Mouse (Mus musculus) forebrain, embryonic 14.5 days (tissue): Measurements from ENCODE around the gene 4930452B06Rik. TPM values are rescaled to one million over a fixed set of nuclear protein-coding genes. Genes with fewer than 3 reads are reported as not detected.

Experiments used
- ATAC-seq: fragments of 200-750 bp; cut with Nextera tagmentation; 2 replicates; pipeline ENCODE4 v1.8.0; 2017; ENCODE audit warnings: mild to moderate bottlenecking, moderate library complexity
- DNase-seq: peaks from one replicate; pipeline ENCODE4 v3.0.0-alpha.2; 2015; ENCODE audit warnings: low spot score
- H3K27ac ChIP-seq: fragments of 300-500 bp; sonication (generic); 2 replicates; pipeline ENCODE4 v1.5.1; 2014; ENCODE audit warnings: low read depth, mild to moderate bottlenecking, control low read depth, low read length, moderate library complexity
- H3K27me3 ChIP-seq: fragments of 300-500 bp; sonication (generic); replicated peaks from 2 replicates; pipeline ENCODE4 v1.6.1; 2014; ENCODE audit warnings: low read length, control low read depth, mixed read lengths; ENCODE audit not compliant: control insufficient read depth, insufficient read depth
- H3K36me3 ChIP-seq: fragments of 300-500 bp; sonication (generic); 2 replicates; pipeline ENCODE4 v1.6.1; 2014; ENCODE audit warnings: low read length, control low read depth; ENCODE audit not compliant: control insufficient read depth, insufficient read depth
- H3K4me1 ChIP-seq: fragments of 300-500 bp; sonication (generic); 2 replicates; pipeline ENCODE4 v1.6.1; 2014; ENCODE audit warnings: antibody characterized with exemption, low read length, control low read depth; ENCODE audit not compliant: control insufficient read depth, insufficient read depth
- H3K4me2 ChIP-seq: fragments of 300-500 bp; sonication (generic); 2 replicates; pipeline ENCODE4 v1.6.1; 2014; ENCODE audit warnings: mild to moderate bottlenecking, control low read depth, low read length
- H3K4me3 ChIP-seq: fragments of 300-500 bp; sonication (generic); 2 replicates; pipeline ENCODE4 v1.5.1; 2014; ENCODE audit warnings: low read depth, low read length, control low read depth
- H3K9ac ChIP-seq: fragments of 300-500 bp; sonication (generic); 2 replicates; pipeline ENCODE4 v1.6.1; 2014; ENCODE audit warnings: mild to moderate bottlenecking, low read length, control low read depth, moderate library complexity
- H3K9me3 ChIP-seq: fragments of 300-500 bp; sonication (generic); replicated peaks from 2 replicates; pipeline ENCODE4 v1.6.1; 2016; ENCODE audit warnings: low read length, control low read depth, mixed read lengths; ENCODE audit not compliant: control insufficient read depth
- WGBS: fragments of 180-500 bp; shearing (Covaris S2); extraction: QIAGEN DNeasy Blood & Tissue Kit; methylation state at CpG from one replicate; pipeline ENCODE4 v1.1.7; 2014; 5-methylcytosine and 5-hydroxymethylcytosine counted together
- polyA plus RNA-seq: library from polyadenylated mRNA; unstranded; fragments of >200 nt; fragmentation: Nextera tagmentation; extraction: Ambion mirVana; gene quantifications from 2 replicates; pipeline ENCODE4 v1.2.1, GENCODE M21; 2014

The 4930452B06Rik gene
- polyA plus RNA-seq, 1 experiment from 2014 or later, result 7.1 TPM

- ATAC-seq (peak; percentile 18; the same call in 1 of the 2 replicates), DNase-seq (peak; percentile 59)
- Histone ChIP-seq H3K4me1 (peaks cover 14% of the 10 kb centered on the region; the same call in 1 of the 2 replicates), H3K4me3 (no peak overlapping the region), H3K27me3 (no peaks in the 10 kb centered on the region), H3K9ac (no peak overlapping the region), H3K4me2 (no peak overlapping the region), H3K36me3 (no peaks in the 10 kb centered on the region), H3K9me3 (no peaks in the 10 kb centered on the region), H3K27ac (peak overlapping the region; percentile 49; the same call in 1 of the 2 replicates)
- 33% methylated on average over 8 of the region's 8 CpGs for WGBS
These were observed 188.7 kb downstream of the 4930452B06Rik start for GRCm38 (mm10) chr14:8477348-8477747.

- peak; percentile 70 for ATAC-seq
- no peaks in the 10 kb centered on the region for H3K36me3 ChIP-seq
- H3K4me3 ChIP-seq, result no peak overlapping the region
- no peak overlapping the region for H3K27ac ChIP-seq
- H3K4me1 ChIP-seq, result peaks cover 14% of the 10 kb centered on the region; the same call in 1 of the 2 replicates
- DNase-seq, result peak; percentile 85
- no peak overlapping the region for H3K4me2 ChIP-seq
- no peaks in the 10 kb centered on the region for H3K27me3 ChIP-seq
- WGBS, result 53% methylated on average over 3 of the region's 3 CpGs
- H3K9ac ChIP-seq, result no peak overlapping the region
- H3K9me3 ChIP-seq, result no peaks in the 10 kb centered on the region
These were observed 189.4 kb downstream of the 4930452B06Rik start for GRCm38 (mm10) chr14:8476606-8477005.

- DNase-seq (peak; percentile 57), ATAC-seq (peak; percentile 60)
- no peaks in the 10 kb centered on the region for H3K36me3 ChIP-seq
- H3K27ac ChIP-seq, result no peak overlapping the region
- whole genome bisulfite sequencing, result 26% methylated on average over 5 of the region's 5 CpGs
- no peaks in the 10 kb centered on the region for H3K27me3 ChIP-seq
- no peaks in the 10 kb centered on the region for H3K9me3 ChIP-seq
- peaks cover 14% of the 10 kb centered on the region; the same call in 1 of the 2 replicates for H3K4me1 ChIP-seq
- H3K4me2 ChIP-seq, result no peak overlapping the region
- H3K9ac ChIP-seq, result no peak overlapping the region
- no peak overlapping the region for H3K4me3 ChIP-seq
These were observed 190.2 kb downstream of the 4930452B06Rik start for GRCm38 (mm10) chr14:8475851-8476250.

GRCm38 (mm10) chr14:8472884-8473283 is 193.2 kb downstream of the 4930452B06Rik start:
- WGBS, result 78% methylated on average over 2 of the region's 2 CpGs
- Histone ChIP-seq H3K27me3 (no peaks in the 10 kb centered on the region), H3K4me1 (peaks cover 8% of the 10 kb centered on the region; the same call in 1 of the 2 replicates), H3K9me3 (no peaks in the 10 kb centered on the region), H3K4me3 (no peak overlapping the region), H3K4me2 (no peak overlapping the region), H3K9ac (no peak overlapping the region), H3K36me3 (no peaks in the 10 kb centered on the region), H3K27ac (no peak overlapping the region)
- ATAC-seq (no peak), DNase-seq (no peak)

GRCm38 (mm10) chr14:8464401-8465154 is 201.5 kb downstream of the 4930452B06Rik start:
- DNase-seq, result peak; percentile 52
- WGBS, result 42% methylated on average over 14 of the region's 14 CpGs
- no peaks in the 10 kb centered on the region for H3K27me3 ChIP-seq
- H3K4me2 ChIP-seq, result no peak overlapping the region
- no peak overlapping the region for H3K9ac ChIP-seq
- H3K27ac ChIP-seq, result no peak overlapping the region
- peaks cover 3% of the 10 kb centered on the region; the same call in 1 of the 2 replicates for H3K4me1 ChIP-seq
- no peaks in the 10 kb centered on the region for H3K36me3 ChIP-seq
- H3K4me3 ChIP-seq, result no peak overlapping the region
- no peaks in the 10 kb centered on the region for H3K9me3 ChIP-seq
- ATAC-seq, result peak; percentile 36; the same call in 1 of the 2 replicates

GRCm38 (mm10) chr14:8462973-8463372 is 203.1 kb downstream of the 4930452B06Rik start:
- no peak overlapping the region for H3K27ac ChIP-seq

GRCm38 (mm10) chr14:8462321-8462909 is 203.6 kb downstream of the 4930452B06Rik start:
- WGBS, result 71% methylated on average over 6 of the region's 6 CpGs
- Histone ChIP-seq H3K4me1 (peaks cover 3% of the 10 kb centered on the region; the same call in 1 of the 2 replicates), H3K36me3 (no peaks in the 10 kb centered on the region), H3K9me3 (no peaks in the 10 kb centered on the region), H3K27me3 (no peaks in the 10 kb centered on the region), H3K4me3 (no peak overlapping the region), H3K9ac (no peak overlapping the region), H3K4me2 (no peak overlapping the region), H3K27ac (no peak overlapping the region)
- ATAC-seq, result no peak
- DNase-seq, result peak; percentile 24

More at GRCm38 (mm10) chr14:8462973-8463372, 203.1 kb downstream of the 4930452B06Rik start:
- Histone ChIP-seq H3K36me3 (no peaks in the 10 kb centered on the region), H3K9ac (no peak overlapping the region), H3K4me3 (no peak overlapping the region), H3K4me1 (peaks cover 3% of the 10 kb centered on the region; the same call in 1 of the 2 replicates), H3K27me3 (no peaks in the 10 kb centered on the region), H3K9me3 (no peaks in the 10 kb centered on the region), H3K4me2 (no peak overlapping the region)
- ATAC-seq (no peak), DNase-seq (peak; percentile 48)
- WGBS, result 46% methylated on average over 4 of the region's 4 CpGs

- no peak overlapping the region for H3K27ac ChIP-seq
- H3K9ac ChIP-seq, result peak overlapping the region; percentile 18; the same call in 1 of the 2 replicates
- H3K27me3 ChIP-seq, result no peaks in the 10 kb centered on the region
- no peaks in the 10 kb centered on the region for H3K9me3 ChIP-seq
- ATAC-seq (peak; percentile 78), DNase-seq (peak; percentile 82)
- H3K4me1 ChIP-seq, result peaks cover 3% of the 10 kb centered on the region; the same call in 1 of the 2 replicates
- H3K4me2 ChIP-seq, result no peak overlapping the region
- no peak overlapping the region for H3K4me3 ChIP-seq
- H3K36me3 ChIP-seq, result no peaks in the 10 kb centered on the region
- 43% methylated on average over 19 of the region's 19 CpGs for WGBS
These were observed 205.6 kb downstream of the 4930452B06Rik start for GRCm38 (mm10) chr14:8460226-8461129.
